Mouse (Mus musculus) bone marrow macrophage, adult 2 months (primary cell): ENCODE measurements around the gene Vps53. TPM values are rescaled to one million over a fixed set of nuclear protein-coding genes. Genes with fewer than 3 reads are reported as not detected.

Source experiments
- H3K27ac ChIP-seq: 2 replicates; pipeline ENCODE4 v1.5.1; 2012; ENCODE audit warnings: low read depth, low read length; ENCODE audit not compliant: insufficient read depth
- H3K4me1 ChIP-seq: 2 replicates; pipeline ENCODE4 v1.6.1; 2012; ENCODE audit warnings: low read length; ENCODE audit not compliant: control insufficient read depth, insufficient read depth
- H3K4me3 ChIP-seq: 2 replicates; pipeline ENCODE4 v1.5.1; 2012; ENCODE audit warnings: mild to moderate bottlenecking, low read length, moderate library complexity; ENCODE audit not compliant: insufficient read depth
- CTCF ChIP-seq: IDR thresholded peaks from 2 replicates; pipeline ENCODE4 v1.5.1; 2012; ENCODE audit warnings: low read depth, mild to moderate bottlenecking, low read length, moderate library complexity
- POLR2A ChIP-seq: IDR thresholded peaks from 2 replicates; pipeline ENCODE4 v1.6.1; 2012; ENCODE audit warnings: mild to moderate bottlenecking, low read depth, low read length, borderline replicate concordance
- polyA plus RNA-seq: library from polyadenylated mRNA; stranded (reverse); fragments of >200 nt; gene quantifications from 2 replicates; pipeline ENCODE4 v1.2.4, GENCODE M21; 2012; ENCODE audit not compliant: missing spikeins, insufficient read depth, insufficient read length

The Vps53 gene
- polyA plus RNA-seq, 1 experiment, result 40.7 TPM

- Histone ChIP-seq H3K27ac (no peak overlapping the region), H3K4me3 (no peak overlapping the region), H3K4me1 (no peaks in the 10 kb centered on the region)
- TF ChIP-seq CTCF (no peak), POLR2A (no peak)
Measured at GRCm38 (mm10) chr11:76042041-76042638, 137.3 kb downstream of the Vps53 start.

- no peak overlapping the region for H3K27ac ChIP-seq
- TF ChIP-seq POLR2A (no peak), CTCF (no peak)
- no peak overlapping the region for H3K4me3 ChIP-seq
- H3K4me1 ChIP-seq, result no peaks in the 10 kb centered on the region
Measured at GRCm38 (mm10) chr11:76040761-76041376, 138.6 kb downstream of the Vps53 start.

- TF ChIP-seq POLR2A (no peak), CTCF (no peak)
- H3K4me1 ChIP-seq, result no peaks in the 10 kb centered on the region
- no peak overlapping the region for H3K27ac ChIP-seq
- no peak overlapping the region for H3K4me3 ChIP-seq
Measured at GRCm38 (mm10) chr11:76040106-76040505, 139.3 kb downstream of the Vps53 start.

GRCm38 (mm10) chr11:76039271-76040053, 140.0 kb downstream of the Vps53 start:
- no peaks in the 10 kb centered on the region for H3K4me1 ChIP-seq
- H3K27ac ChIP-seq, result no peak overlapping the region
- TF ChIP-seq CTCF, result no peak
- TF ChIP-seq POLR2A, result no peak

GRCm38 (mm10) chr11:76037581-76038294, 141.7 kb downstream of the Vps53 start:
- H3K4me1 ChIP-seq, result peaks cover 12% of the 10 kb centered on the region
- TF ChIP-seq CTCF (no peak), POLR2A (no peak)
- no peak overlapping the region for H3K27ac ChIP-seq
- no peak overlapping the region for H3K4me3 ChIP-seq

More at GRCm38 (mm10) chr11:76039271-76040053, 140.0 kb downstream of the Vps53 start:
- H3K4me3 ChIP-seq, result no peak overlapping the region

GRCm38 (mm10) chr11:76035182-76035581, 144.3 kb downstream of the Vps53 start:
- Histone ChIP-seq H3K27ac (no peak overlapping the region), H3K4me3 (no peak overlapping the region), H3K4me1 (peaks cover 12% of the 10 kb centered on the region)
- TF ChIP-seq POLR2A (no peak), CTCF (no peak)

- no peak overlapping the region for H3K4me3 ChIP-seq
- TF ChIP-seq CTCF (no peak), POLR2A (no peak)
- peaks cover 12% of the 10 kb centered on the region for H3K4me1 ChIP-seq
- H3K27ac ChIP-seq, result no peak overlapping the region
Measured at GRCm38 (mm10) chr11:76033836-76034235, 145.6 kb downstream of the Vps53 start.

- Histone ChIP-seq H3K4me3 (no peak overlapping the region), H3K27ac (no peak overlapping the region), H3K4me1 (peaks cover 12% of the 10 kb centered on the region)
- TF ChIP-seq POLR2A (no peak), CTCF (no peak)
Measured at GRCm38 (mm10) chr11:76033359-76033758, 146.1 kb downstream of the Vps53 start.

- peak overlapping the region; percentile 67 for H3K4me3 ChIP-seq
- H3K27ac ChIP-seq, result no peak overlapping the region
- TF ChIP-seq POLR2A, result no peak
- TF ChIP-seq CTCF, result no peak
- H3K4me1 ChIP-seq, result no peaks in the 10 kb centered on the region
Measured at GRCm38 (mm10) chr11:76028072-76028465, 151.4 kb downstream of the Vps53 start.
